Mouse (Mus musculus) G1E (cell line): Measurements from ENCODE around the gene Ubash3b.

Experiments used
- CTCF ChIP-seq: IDR thresholded peaks from 2 replicates; pipeline ENCODE4 v1.5.1; 2012; ENCODE audit warnings: low read depth, low read length, inconsistent platforms, mixed read lengths
- GATA1 ChIP-seq: IDR thresholded peaks from 2 replicates; pipeline ENCODE4 v1.6.1; 2012; ENCODE audit warnings: borderline replicate concordance, low read length, inconsistent platforms, mixed read lengths
- GATA2 ChIP-seq: IDR thresholded peaks from 2 replicates; pipeline ENCODE4 v1.6.1; 2012; ENCODE audit warnings: low read depth, low read length, inconsistent platforms, borderline replicate concordance
- POLR2AphosphoS5 ChIP-seq: IDR thresholded peaks from 2 replicates; pipeline ENCODE4 v1.6.1; 2012; ENCODE audit warnings: low read depth, low read length, inconsistent platforms; ENCODE audit not compliant: insufficient replicate concordance
- TAL1 ChIP-seq: conservative IDR thresholded peaks from 2 replicates; pipeline ENCODE4 v1.6.1; 2012; ENCODE audit warnings: low read depth, low read length, inconsistent platforms, mixed read lengths

DNA sequence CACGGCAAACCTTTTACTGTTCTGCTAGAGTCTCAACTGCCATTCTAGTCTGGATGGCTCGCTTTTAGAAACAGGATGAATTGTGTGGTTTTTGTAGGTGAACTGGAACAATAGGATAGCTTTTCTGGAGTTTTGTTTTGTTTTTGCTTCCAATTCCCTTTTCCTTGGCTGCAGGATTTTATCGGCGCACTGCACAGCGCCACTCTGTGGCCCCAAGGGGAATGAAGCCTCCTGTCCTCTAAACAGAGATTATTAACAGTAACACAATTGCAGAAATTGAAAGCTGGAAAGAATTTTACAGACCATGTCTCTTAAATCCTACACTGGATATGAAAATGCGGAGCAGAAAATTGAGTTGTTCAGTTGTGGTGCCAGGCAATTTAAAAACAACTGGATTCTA lies 179.0 kb downstream of the Ubash3b start:
- TF ChIP-seq CTCF (no peak), TAL1 (no peak), POLR2AphosphoS5 (no peak), GATA1 (no peak), GATA2 (no peak)
